Mouse (Mus musculus) kidney, postnatal 25 days (tissue): ENCODE data around the gene Ngb.

Source experiments
- DNase-seq, 2 experiments: peaks; one replicate each; pipeline ENCODE4 v3.0.0; 2021; ENCODE audit warnings: mixed read lengths in 2 of 2

Gene Ngb

DNA sequence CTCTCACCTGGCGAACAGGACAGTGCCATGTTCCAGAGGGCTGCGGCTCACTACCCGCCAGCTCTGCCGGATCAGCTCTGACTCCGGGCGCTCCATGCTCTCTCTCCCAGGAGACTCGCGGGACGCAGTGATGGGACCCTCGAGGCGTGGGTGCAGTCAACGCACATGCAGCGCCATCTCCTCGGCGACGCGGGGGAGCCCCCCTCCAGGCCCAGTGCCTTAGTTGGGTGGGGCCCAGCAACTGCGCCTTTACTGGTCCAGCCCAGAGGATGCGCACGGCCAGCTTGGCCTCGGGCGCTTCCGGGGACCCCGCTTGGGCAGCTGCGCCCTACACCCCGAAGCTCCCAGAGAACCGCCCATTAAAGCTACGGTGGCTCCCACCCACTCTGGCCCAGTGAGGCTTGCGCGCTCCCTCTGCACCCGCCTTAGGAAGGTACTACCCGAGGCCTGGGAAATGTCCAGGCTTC lies at the start of gene Ngb:
Gene Ngb (minus strand): TSS at position 375 of the 467 bp plus-strand sequence.
- no peak for DNase-seq

DNA sequence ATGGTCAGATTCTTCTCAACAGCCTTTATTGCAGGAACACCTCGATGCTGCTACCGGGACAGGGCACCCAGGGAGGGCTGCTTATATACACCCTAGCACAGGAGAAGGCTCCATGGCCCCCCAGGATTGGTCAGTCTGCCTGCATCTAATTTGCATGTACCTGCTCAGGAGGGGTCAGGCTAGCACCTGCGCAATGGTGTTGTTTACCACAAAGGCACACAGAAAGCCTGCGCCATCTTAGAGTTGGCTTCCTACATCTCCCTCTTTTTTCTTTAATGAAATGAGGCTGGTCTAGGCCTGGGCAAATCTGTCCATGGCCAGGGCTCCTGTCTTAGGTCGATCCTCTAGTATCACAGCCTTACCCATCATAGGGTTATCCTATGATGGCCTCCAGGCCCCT lies 47.1 kb upstream of the Ngb start:
- DNase-seq, result no peak

DNA sequence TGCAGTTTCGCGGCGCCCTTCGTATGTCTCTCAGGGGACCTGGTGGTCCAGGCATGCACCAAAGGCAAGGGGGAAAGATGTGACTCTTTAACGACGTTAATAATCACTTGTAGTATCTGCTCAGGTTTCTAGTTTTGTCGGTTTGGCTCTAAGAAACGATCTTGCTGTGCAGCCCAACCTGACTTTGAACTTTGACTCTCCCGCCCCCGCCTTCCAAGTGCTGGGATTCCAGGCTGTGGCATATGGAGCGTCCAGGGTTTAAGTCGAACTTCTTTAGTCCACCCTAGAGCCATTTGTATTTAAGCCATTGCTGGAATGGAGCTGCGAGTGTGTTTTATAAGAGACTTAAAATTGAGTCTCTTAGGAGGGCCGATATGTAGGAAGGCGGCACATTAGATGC lies 45.8 kb upstream of the Ngb start:
- DNase-seq, result peak; percentile 67 to 74

DNA sequence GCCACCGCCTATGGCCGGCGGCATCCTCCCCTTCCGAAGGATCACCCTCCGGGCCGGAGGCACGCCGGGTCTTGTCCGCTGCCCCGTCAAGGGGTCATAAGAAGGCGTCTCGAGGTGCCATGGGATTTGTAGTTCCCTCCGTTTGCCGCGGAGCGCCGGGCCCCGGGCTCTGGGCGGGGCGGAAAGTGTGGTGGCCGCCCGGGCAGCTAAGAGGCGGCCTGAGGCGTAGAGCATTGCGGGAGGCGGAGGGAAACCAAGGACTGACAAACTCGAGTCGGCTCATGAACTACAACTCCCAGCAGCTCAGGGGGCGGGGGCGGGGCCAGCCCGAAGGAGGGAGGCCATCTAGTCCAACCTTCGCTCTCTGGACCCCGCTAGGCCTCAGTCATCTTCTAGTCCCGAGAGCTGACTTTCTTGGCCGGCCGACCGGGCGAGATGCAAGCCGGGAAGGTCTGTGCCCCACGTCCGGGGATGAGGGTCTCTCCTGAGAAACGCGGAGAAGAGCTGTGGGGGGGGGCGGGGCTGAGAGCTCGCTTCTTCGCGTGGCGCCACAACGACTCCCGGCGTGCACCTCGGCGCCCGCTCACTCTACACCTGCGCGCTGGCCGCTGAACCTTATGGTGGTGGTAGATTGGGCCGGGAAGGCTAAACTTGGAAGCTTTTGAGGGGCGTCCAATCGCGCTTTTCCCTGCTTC lies 45.2 kb upstream of the Ngb start, which contains the start of gene Pomt2:
Gene Pomt2 (minus strand): TSS at position 574 of the 695 bp plus-strand sequence.
- DNase-seq, result peak; percentile 92 to 98

DNA sequence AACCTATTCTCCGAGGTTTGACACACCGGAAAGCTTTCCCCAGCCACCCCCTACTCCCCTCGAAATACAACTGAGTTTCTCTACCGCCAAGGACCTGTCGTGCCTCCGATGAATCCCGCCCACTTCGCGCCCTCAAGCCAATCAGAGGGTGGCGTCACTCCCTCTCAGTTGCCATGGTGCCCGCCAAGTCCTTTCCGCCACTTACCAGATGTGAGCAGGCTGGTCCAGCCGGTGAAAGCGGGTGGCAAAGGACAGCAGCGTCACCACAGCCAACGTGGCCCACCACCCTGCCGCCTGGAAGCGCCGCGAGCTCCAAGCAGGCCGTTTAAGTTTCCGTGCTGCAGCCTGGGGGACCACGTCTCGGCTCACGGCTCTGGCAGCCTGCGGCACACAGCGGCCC lies 44.6 kb upstream of the Ngb start, which contains the start of gene Gstz1:
Gene Gstz1 (plus strand): TSS at position 200 of the 400 bp plus-strand sequence.
- DNase-seq, result peak; percentile 92 to 97

DNA sequence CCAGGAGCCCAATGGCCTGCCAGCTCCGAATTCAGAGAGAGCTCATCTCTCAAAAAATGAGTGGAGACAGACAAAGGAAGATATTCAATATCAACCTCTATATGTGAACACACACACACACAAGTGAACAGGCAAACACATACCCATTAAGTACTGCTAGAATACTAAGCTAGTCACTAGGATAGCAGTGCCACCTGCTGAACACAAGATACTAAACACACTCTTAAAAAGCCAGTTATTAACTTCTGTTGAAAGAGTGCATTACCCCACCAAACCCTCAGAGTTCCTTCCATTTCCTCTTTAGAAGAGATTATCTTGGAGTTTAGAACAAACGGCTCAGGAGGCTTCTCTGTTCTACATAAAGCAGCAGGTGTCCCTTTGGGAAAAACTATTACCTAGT lies 39.8 kb upstream of the Ngb start:
- no peak for DNase-seq

DNA sequence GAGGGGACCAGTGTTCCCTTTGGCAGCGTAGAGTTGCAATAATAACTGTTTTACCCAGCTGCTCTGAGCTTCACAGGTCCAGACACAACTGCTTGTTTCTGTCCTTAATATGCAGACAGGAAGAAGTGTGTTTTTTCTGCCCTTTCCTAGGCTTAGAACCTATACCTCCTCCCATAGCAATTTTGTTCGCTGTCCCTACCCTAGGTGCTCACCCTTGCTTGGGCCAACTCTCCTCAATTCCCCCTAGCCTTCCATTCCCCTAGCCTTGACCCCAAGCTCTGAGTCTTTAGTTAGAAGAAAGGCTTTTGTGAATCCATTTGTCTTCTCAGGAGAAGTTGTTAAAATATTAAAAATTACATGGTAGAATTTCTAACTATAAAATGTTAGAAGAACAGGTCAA lies 36.4 kb upstream of the Ngb start:
- no peak for DNase-seq

DNA sequence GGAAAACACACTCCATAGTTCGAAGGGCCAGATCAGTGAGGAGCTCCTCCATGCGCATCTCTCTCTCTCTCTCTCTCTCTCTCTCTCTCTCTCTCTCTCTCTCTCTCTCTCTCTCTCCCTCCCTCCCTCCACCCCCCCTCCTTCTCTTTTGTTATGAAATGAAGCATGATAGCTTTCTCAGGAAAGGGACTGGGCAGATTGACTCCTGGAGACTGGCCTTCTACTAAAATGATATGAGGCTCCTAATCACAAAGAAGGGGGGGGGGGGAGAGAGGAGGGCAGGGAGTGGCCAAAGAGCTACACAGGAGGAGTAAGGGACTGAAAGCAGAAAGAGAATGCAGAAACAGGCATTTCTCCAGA lies 36.0 kb upstream of the Ngb start:
- no peak for DNase-seq

DNA sequence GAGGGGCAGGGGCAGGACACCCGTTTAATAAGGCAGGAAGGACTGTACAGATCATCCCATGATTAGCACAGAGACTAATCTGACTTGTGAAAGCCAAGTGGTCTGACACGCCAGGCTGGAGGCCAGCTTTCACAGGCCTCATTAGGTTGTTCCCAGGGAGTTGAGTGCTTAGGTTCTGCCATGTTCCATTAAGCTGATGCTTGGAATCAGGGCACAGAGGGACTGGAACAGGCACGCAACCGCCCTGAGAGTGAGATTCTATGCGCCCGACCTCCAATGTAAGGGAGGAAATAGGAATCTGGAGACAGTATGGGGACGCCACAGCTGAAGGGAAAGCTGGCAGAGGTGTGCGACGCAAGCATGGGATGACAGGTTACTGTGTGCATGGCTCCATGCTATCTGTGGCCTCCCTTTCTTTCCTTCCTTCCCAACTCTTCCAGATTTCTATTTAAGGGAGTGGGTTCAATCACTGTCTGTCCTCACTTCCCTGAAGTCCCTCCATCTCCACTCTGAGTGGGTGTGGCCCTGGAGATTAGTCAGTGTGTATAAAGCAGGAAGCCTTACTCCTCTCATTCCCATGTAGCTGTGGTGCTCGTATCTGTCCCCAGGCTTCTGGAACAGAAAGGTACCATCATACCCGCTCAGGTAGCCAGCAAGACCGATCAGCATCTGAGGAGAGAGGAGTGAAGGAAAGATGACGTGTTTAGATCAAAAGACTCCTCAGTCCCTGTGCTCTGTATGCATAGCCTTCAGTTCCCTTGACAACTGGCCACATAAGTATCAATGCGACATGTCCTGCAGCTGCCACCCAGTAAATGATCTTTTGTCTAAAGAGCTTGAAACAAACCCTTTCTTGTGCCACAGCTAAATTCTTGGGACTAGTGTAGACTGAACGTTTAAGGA lies 35.4 kb upstream of the Ngb start:
- DNase-seq, result no peak

DNA sequence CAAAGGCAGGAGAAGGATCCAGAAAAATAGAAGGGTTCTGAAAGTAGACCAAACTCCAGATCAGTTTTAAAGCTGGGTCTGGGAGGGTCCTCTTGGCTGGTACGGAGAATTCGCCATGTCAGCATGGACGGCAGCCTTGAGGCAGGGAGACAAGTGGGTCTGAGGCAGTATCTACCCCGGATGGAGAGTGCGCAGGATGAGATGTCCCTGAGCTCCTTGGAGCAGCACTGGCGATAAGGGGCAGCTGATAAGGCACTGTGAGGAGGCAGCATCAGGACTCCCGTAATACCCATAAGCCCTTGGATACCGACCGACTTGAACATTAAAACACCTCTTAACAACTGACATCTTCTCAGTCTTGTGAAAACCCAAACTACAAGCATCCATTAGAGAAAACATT lies 30.4 kb upstream of the Ngb start:
- no peak for DNase-seq

DNA sequence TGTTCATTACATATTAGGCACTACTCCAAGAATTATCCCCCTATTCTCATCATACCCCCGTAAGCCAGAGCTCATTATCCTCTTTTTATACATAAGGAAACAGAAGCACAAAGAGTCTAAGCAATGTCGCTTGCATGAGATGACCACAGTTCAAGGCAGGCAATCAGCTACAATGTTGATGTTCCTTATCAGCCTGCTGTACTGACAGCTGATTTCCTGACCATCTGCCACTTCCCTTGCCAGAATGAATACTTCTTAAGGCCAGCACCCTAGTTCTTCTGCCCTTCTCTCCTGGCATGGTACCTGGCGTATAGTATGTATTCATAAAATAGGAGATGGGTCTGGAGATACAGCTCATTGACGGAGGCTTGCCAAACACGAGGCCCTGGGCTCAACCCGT lies 29.9 kb upstream of the Ngb start:
- DNase-seq, result no peak

DNA sequence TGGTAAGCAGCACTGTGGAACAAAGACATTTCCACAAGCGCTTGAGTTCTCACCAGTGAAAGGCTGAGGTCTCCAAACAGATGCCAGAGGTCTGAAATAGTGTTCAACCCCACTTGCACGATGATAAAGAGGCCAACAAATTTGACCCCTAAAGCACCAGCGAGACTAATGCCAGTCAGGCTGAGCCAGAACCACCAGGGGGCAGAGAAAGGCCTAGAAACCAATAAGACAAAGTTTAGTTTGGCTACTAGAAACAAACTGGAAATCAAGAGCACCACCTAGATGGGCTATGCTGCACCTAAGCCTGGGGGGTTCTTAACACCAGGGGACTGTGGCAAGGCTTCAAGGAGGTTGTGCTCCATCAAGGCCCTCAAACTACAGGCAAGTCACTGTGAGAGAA lies 29.3 kb upstream of the Ngb start:
- DNase-seq, result peak in 1 of 2 experiments; percentile 55

DNA sequence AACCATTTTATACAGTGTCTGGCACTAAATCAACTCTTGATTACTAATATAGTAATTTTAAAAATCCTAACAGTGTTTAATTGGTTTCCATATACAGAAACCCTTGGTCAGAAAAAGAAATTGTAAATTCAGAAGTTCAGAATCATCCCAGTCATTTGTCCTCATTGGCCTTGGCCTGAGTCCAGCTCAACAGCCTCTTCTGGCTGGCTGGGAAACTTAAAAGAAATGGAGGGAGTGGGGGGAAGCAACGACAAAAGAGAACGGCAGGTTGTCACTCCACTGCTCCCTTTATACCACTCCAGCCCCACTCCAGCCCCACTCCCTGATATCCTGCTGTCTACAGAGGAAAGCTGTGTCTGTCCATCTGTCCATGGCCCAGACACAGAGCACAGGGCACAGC lies 28.8 kb upstream of the Ngb start:
- DNase-seq, result no peak

DNA sequence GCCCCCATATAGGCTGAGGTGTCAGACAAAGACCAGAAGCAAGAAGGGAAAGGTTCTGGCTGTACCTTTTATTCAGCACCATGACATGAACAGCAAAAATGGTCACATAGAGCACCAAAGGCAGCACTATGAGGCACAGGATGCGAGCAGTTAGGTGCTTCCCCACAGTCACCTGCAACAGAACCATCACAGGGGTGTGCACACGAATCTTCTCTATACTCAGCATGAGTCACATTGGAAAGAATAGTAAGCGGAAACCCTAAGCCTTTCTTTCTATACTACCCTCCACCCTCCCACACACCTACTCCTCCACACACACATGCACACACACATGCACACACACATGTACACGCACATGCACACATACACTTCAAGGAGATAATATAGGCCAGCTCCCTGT lies 27.9 kb upstream of the Ngb start:
- no peak for DNase-seq

DNA sequence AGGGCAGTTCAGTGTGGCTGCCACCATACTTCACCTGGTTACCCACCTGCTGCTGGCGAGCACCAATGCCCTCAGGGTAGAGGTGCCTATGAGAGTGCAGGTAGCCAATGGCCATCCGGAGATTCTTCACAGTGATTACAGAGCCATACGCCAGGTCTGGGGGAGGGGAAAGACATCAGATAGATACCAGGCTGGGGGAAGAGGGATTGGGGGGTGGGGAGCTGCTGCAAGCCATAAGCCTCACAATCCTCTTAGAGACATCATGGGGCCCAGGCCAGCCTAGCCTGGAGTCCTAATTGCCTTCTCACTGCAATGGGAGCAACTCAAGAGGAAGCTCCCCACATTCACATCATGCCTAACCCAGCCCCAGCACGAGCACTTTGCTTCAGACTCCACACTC lies 24.9 kb upstream of the Ngb start:
- DNase-seq, result no peak

DNA sequence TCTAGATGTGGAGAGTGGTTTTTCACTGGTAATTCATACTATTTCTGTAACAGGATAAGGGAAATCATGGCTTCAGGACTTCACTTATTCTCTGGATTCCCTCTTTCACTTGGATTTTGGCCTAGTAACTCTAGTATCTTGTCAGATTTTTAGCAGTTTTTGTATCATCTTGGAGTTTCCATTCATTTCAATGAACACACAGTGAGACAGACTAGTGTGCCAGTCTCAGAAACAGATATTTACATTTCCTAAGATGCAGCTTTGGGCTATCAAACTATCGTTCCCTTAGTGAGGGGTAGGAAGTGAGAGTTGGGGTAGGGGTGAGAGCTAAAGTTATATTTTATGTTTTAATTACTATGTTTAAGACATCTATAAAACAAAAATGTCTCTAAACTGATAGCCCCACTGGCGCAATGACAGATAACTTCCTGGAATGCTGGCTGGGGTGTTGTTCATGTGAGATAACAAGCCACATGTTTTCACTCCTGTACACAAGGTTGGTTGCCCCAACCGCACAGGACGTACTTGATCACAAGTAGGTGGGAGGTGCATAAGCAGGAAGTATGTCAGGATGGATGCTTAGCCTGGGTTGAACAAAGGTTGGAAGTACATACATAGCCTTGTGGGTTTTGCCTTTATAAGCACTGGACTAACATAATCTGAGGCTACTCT lies 19.7 kb upstream of the Ngb start:
- DNase-seq, result no peak

DNA sequence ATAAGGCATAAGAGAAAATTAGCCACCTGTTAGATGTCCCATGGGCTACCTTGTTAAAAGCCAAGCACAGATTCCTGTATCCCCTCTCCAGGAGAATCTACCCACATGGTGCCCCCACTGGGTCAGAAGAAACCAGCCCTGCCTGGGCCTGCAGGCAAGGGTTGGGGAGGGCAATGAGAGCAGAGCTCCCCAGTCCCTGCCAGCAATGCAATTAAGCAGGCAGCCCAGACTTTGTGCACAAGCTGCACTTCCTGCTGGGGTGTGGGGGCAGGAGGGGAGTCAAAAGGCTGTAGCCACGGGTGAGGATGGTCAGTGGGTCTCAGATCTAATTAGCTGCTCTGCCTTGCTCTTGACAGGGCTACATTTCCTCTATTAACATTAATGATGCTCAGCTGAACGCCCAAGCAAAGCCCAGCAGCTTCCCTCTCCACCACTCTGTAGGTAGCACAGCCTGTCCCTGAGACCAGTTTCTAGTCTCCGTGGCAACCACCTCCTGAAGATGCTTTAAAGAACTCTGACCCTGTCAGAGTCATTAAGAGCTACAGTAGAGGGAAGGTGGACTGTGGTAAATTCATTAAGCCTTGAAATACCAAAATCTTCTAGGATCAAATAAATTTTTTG lies 5.1 kb upstream of the Ngb start:
- DNase-seq, result no peak

DNA sequence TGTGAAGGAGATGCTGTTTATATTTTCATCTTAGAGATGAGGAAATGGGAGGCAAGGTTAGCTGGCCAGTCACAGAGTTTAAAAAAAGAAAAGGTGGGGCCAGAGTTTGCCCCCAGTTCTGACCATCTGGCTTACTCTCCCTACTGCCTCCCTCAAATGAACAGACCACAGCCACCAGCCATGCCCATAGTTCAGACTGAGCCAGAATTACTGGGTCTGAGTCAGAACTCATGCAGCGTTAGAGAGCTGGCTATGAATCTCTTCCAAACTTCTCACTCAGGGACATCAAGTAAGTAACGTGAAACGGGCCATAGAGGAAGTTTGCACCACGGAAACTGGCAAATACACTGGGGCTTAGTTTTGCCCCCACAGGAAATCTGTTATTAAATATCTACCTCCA lies 2.5 kb upstream of the Ngb start:
- no peak for DNase-seq

DNA sequence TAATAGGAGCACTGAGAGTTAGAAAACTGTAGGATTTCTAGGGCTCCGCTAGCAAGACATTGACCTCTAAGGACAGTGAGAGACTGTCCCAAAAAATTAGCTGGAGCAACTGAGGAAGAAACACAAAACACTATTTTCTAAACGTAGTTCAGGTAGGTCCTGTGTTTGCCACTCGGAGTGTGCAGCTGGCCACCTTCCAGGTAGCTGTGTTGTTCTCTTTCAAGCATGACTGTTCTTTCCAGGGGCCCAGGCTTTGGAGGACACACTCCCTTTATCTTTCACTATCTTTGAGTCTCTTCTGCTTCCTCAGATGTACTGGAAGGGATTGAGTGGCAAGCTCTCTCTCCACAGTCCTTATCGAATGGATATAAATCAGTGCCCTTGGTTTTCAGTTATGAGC lies 1.1 kb upstream of the Ngb start:
- DNase-seq, result peak in 1 of 2 experiments; percentile 54

DNA sequence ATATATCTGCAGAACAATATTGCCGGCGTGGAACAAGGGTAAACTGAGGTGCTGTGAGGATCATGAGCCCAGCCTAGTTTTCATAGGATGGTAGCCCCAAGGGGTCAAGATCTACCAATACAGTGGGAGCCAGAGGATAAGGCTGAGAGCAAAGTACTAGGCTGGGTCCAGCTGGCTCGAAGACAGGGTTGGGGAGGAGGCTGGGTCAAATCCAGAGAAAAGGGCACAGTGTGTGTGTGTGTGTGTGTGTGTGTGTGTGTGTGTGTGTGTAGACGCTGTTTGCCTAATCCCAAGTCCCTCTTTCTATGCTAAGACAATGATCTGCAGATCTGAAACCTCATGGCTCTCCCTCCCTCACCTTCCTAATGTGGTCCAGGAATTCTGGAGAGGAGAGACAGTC lies 2.0 kb downstream of the Ngb start:
- no peak for DNase-seq

DNA sequence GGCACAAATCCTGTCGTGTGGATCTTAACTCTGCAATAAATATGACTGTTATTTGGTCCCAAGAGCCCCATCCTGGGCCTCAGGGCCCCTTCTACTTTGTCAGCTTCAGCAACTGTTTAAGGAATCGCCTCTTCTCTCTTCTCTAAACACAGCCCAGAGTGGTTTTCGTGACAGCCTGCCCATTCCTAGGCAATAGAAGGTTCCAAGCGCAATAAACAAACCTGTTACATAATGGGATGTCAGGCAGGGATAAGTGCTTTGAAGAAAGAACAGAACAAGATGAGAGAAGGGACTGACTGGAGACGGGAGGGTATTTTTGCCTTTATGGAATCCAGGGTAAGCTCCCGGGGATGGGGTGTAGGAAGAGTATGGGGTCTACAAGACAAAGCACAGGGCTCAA lies 8.7 kb downstream of the Ngb start:
- DNase-seq, result no peak

DNA sequence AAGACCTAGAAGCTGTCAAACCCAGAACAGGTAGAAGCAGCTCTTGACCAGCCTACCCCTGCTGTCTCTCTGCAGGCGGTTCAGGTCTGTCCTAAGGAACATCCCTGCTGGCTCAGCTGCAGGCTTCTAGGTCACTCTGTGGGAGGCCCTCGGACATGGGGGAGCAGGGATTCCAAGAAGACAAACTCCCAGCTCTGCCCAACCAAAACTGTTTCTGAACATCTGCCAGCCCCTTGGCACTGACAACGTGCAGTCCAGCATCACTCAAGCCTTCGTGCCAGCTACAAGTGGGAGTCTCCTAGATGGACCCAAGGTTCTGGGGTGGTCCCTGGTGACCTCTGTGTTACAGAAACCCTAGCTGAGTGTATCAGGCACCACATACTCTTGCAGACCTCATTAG lies 9.1 kb downstream of the Ngb start:
- peak; percentile 4 to 49 for DNase-seq

DNA sequence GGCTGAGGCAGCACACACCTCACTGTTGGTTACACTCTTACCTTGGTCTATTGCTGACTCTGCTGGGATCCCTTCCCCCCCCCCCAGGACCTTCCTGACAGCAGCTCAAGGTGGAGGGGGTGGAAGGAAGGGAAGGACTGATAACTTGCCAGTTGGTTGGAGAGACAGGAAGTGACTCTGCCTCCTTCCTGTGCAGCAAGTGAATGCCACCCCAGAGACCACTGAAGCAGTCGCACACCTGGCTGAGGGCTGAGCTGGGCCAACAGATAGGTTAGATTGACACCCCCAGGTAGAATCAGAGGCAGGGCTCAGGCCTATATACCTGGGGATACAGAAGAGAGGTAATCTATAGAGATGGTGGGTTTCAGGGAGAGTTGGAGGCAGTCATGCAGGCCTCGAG lies 10.4 kb downstream of the Ngb start:
- DNase-seq, result no peak
